In the genomic region with DNA sequence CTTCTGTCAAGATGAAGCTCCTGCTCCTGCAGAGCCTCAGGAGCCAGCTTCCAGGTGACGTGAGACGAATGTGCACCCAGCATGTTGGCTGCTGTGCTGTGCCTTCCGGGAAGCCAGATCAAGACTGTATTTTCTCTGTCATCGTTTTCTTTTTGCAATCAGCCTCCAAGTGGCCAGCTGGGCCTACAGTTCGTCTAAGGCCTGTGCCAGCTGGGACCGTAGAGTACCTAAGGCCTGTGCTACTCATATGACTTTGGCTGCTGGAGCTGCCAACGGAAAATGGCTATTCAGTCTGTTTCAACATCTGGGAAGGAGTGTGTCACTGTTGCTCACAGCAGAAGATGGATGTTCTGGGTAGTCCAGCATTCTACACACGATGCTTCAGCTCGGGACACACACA, we compare ENCODE assay signal across 16 mouse cellular contexts.
DNase-seq lines count a peak whose midpoint lies in the region; TF ChIP-seq lines count a peak whose summit lies in the region.
"Had no signal": no experiment of that assay in that cellular context is flagged by ENCODE, and none has a peak within 500 bp of the region (broad histone marks: within the 10 kb centered on the region; RNA-seq: fewer than 3 reads in every experiment).

No protein-coding gene starts in this region.

- no peak overlapping the region for H3K4me3 ChIP-seq in heart, embryonic 10.5 days
- H3K4me3 ChIP-seq in liver, adult 2 months (ENCODE audit: insufficient read depth, low read depth, low read length): no peak overlapping the region
- H3K4me3 ChIP-seq: embryonic facial prominence, embryonic 10.5 days; forebrain, embryonic 12.5 days; limb, embryonic 12.5 days had no signal

- H3K27ac ChIP-seq in heart, embryonic 10.5 days: no peak overlapping the region
- no peak overlapping the region for H3K27ac ChIP-seq in liver, adult 2 months (replicated peaks; ENCODE audit: insufficient read depth, low read depth, low read length)
- H3K27ac ChIP-seq: embryonic facial prominence, embryonic 10.5 days; forebrain, embryonic 12.5 days; limb, embryonic 12.5 days; stomach, postnatal 0 days had no signal

- no peaks in the 10 kb centered on the region for H3K4me1 ChIP-seq in heart, embryonic 10.5 days
- no peaks in the 10 kb centered on the region; the same call in 1 of the 2 replicates for H3K4me1 ChIP-seq in liver, adult 2 months (ENCODE audit: control insufficient read depth, insufficient read depth, low read length)
- H3K4me1 ChIP-seq: embryonic facial prominence, embryonic 10.5 days; forebrain, embryonic 12.5 days; limb, embryonic 12.5 days had no signal

- no peaks in the 10 kb centered on the region for H3K36me3 ChIP-seq in heart, embryonic 10.5 days
- no peaks in the 10 kb centered on the region for H3K36me3 ChIP-seq in liver, adult 2 months (ENCODE audit: control insufficient read depth, insufficient read depth, low read length)
- H3K36me3 ChIP-seq: embryonic facial prominence, embryonic 10.5 days; forebrain, embryonic 12.5 days; limb, embryonic 12.5 days had no signal

- H3K9ac ChIP-seq in liver, adult 2 months (ENCODE audit: low read depth, low read length): no peak overlapping the region
- H3K9ac ChIP-seq: forebrain, embryonic 12.5 days; limb, embryonic 12.5 days; lung, embryonic 14.5 days had no signal

- intact Hi-C loops in gastrocnemius, postnatal 36 days (cut with DNase I): no loop called here

- DNase-seq in heart, adult 11 months: peak; percentile 89
- no peak for DNase-seq in heart, embryonic 10.5 days (ENCODE audit: low spot score)
- DNase-seq in liver, adult 2 months (ENCODE audit: extremely low read depth, low read depth, low spot score): peak; percentile 68
- DNase-seq in liver: no peak
- peak; percentile 13 for DNase-seq in adrenal gland, postnatal 25 days
- DNase-seq in gastrocnemius, postnatal 36 days: peak; percentile 11 to 27
- DNase-seq in retina, embryonic 14.5 days (ENCODE audit: low spot score): no peak
- no peak for DNase-seq in frontal cortex, adult 2 months (ENCODE audit: extremely low spot score in 1 of 2, low spot score in 1 of 2)
- DNase-seq: heart, postnatal 36 days; kidney, adult 2 months; lung, embryonic 14.5 days; thymus, postnatal 4 days had no signal

- peaks cover 2% of the 10 kb centered on the region; the same call in 1 of the 2 replicates for H3K9me3 ChIP-seq in heart, embryonic 10.5 days
- H3K9me3 ChIP-seq: embryonic facial prominence, embryonic 10.5 days; forebrain, embryonic 12.5 days had no signal

- 78% methylated on average over 8 of the region's 9 CpGs for WGBS in heart, embryonic 10.5 days
- 53% methylated on average over 9 of the region's 9 CpGs for WGBS in liver, adult 2 months

- no peak for TF ChIP-seq POLR2A in liver, adult 2 months (IDR thresholded peaks at IDR 0.05; ENCODE audit: extremely low read depth, insufficient read depth, low read length)

- no peak for TF ChIP-seq CTCF in liver, adult 2 months (IDR thresholded peaks at IDR 0.05; ENCODE audit: low read depth, low read length)

- H3K79me2 ChIP-seq in liver, adult 2 months (ENCODE audit: control insufficient read depth, insufficient read depth, low read length): no peaks in the 10 kb centered on the region

- no peaks in the 10 kb centered on the region for H3K27me3 ChIP-seq in heart, embryonic 10.5 days (ENCODE audit: insufficient read depth, poor library complexity, severe bottlenecking)
- no peaks in the 10 kb centered on the region for H3K27me3 ChIP-seq in liver, adult 2 months (ENCODE audit: control insufficient read depth, insufficient read depth, low read length)
- H3K27me3 ChIP-seq: forebrain, embryonic 12.5 days; limb, embryonic 12.5 days had no signal

Comparison
In these comparisons a context has a peak if more than half of its experiments do, and no peak if none do; other contexts are left out.
1. DNase-seq: peak in heart, adult 11 months (single experiment), liver, adult 2 months (single experiment), adrenal gland, postnatal 25 days (single experiment) and gastrocnemius, postnatal 36 days (2 of 2); none in heart, embryonic 10.5 days (single experiment), liver (single experiment), retina, embryonic 14.5 days (single experiment) and frontal cortex, adult 2 months (0 of 2).